Mouse (Mus musculus) megakaryocyte, embryonic 14.5 days (primary cell): ENCODE results near the gene Prr15l. TPM values are rescaled to one million over a fixed set of nuclear protein-coding genes. Genes with fewer than 3 reads are reported as not detected.

ENCODE experiments used
- H3K27me3 ChIP-seq: replicated peaks from 2 replicates; pipeline ENCODE3; 2012; ENCODE audit warnings: inconsistent platforms
- H3K36me3 ChIP-seq: replicated peaks from 2 replicates; pipeline ENCODE3; 2012; ENCODE audit warnings: low read length, inconsistent platforms, mixed read lengths
- H3K4me1 ChIP-seq: 2 replicates; pipeline ENCODE4 v1.6.1; 2012; ENCODE audit warnings: inconsistent platforms
- H3K4me3 ChIP-seq: replicated peaks from 2 replicates; pipeline ENCODE3; 2012; ENCODE audit warnings: moderate library complexity, mild to moderate bottlenecking, inconsistent platforms
- H3K9me3 ChIP-seq: 2 replicates; pipeline ENCODE4 v1.6.1; 2012; ENCODE audit warnings: inconsistent platforms
- FLI1 ChIP-seq: IDR thresholded peaks from 2 replicates; pipeline ENCODE4 v1.6.1; 2012; ENCODE audit warnings: low read length, inconsistent platforms, mixed read lengths
- GATA1 ChIP-seq: IDR thresholded peaks from 3 replicates; pipeline ENCODE4 v1.6.1; 2012; ENCODE audit warnings: mixed read lengths, low read length, inconsistent platforms, borderline replicate concordance
- polyA plus RNA-seq: library from polyadenylated mRNA; stranded (reverse); fragments of >175 nt; gene quantifications from 2 replicates; pipeline ENCODE4 v1.2.3, GENCODE M21; 2012; ENCODE audit warnings: low replicate concordance; ENCODE audit not compliant: insufficient read depth

Gene Prr15l
- polyA plus RNA-seq, 1 experiment, result not detected

- H3K9me3 ChIP-seq, result no peaks in the 10 kb centered on the region
- peaks cover 12% of the 10 kb centered on the region for H3K36me3 ChIP-seq
- peak overlapping the region; percentile 4 for H3K4me3 ChIP-seq
- TF ChIP-seq GATA1 (no peak), FLI1 (no peak)
- H3K27me3 ChIP-seq, result peaks cover 25% of the 10 kb centered on the region
- H3K4me1 ChIP-seq, result peaks cover 83% of the 10 kb centered on the region
These were observed 5.8 kb downstream of the Prr15l start for GRCm38 (mm10) chr11:96933562-96934276.

GRCm38 (mm10) chr11:96934921-96935356 lies 7.0 kb downstream of the Prr15l start:
- Histone ChIP-seq H3K4me3 (peak overlapping the region; percentile 65), H3K4me1 (peaks cover 75% of the 10 kb centered on the region)

GRCm38 (mm10) chr11:96935872-96936650 lies 8.2 kb downstream of the Prr15l start:
- peaks cover 8% of the 10 kb centered on the region for H3K27me3 ChIP-seq
- peaks cover 73% of the 10 kb centered on the region for H3K4me1 ChIP-seq
- H3K9me3 ChIP-seq, result no peaks in the 10 kb centered on the region
- TF ChIP-seq FLI1, result no peak
- no peak for TF ChIP-seq GATA1
- H3K4me3 ChIP-seq, result no peak overlapping the region
- peaks cover 35% of the 10 kb centered on the region for H3K36me3 ChIP-seq

More at GRCm38 (mm10) chr11:96934921-96935356, 7.0 kb downstream of the Prr15l start:
- Histone ChIP-seq H3K27me3 (peaks cover 13% of the 10 kb centered on the region), H3K9me3 (no peaks in the 10 kb centered on the region), H3K36me3 (peaks cover 24% of the 10 kb centered on the region)
- TF ChIP-seq GATA1 (no peak), FLI1 (no peak)

GRCm38 (mm10) chr11:96937549-96938425 lies 9.9 kb downstream of the Prr15l start:
- Histone ChIP-seq H3K36me3 (peaks cover 46% of the 10 kb centered on the region), H3K27me3 (no peaks in the 10 kb centered on the region), H3K4me3 (peak overlapping the region; percentile 3), H3K9me3 (no peaks in the 10 kb centered on the region), H3K4me1 (peaks cover 82% of the 10 kb centered on the region)
- no peak for TF ChIP-seq GATA1
- no peak for TF ChIP-seq FLI1

- Histone ChIP-seq H3K4me3 (no peak overlapping the region), H3K4me1 (peaks cover 83% of the 10 kb centered on the region), H3K27me3 (no peaks in the 10 kb centered on the region), H3K9me3 (no peaks in the 10 kb centered on the region), H3K36me3 (peaks cover 46% of the 10 kb centered on the region)
- TF ChIP-seq FLI1 (no peak), GATA1 (no peak)
These were observed 10.5 kb downstream of the Prr15l start for GRCm38 (mm10) chr11:96938426-96938800.

GRCm38 (mm10) chr11:96940578-96941465 lies 12.9 kb downstream of the Prr15l start:
- TF ChIP-seq FLI1, result no peak
- no peak for TF ChIP-seq GATA1
- Histone ChIP-seq H3K36me3 (peaks cover 46% of the 10 kb centered on the region), H3K27me3 (no peaks in the 10 kb centered on the region), H3K4me1 (peaks cover 83% of the 10 kb centered on the region), H3K4me3 (no peak overlapping the region), H3K9me3 (no peaks in the 10 kb centered on the region)

- H3K4me3 ChIP-seq, result no peak overlapping the region
- no peaks in the 10 kb centered on the region for H3K27me3 ChIP-seq
- H3K36me3 ChIP-seq, result peaks cover 51% of the 10 kb centered on the region
- TF ChIP-seq GATA1 (no peak), FLI1 (no peak)
- H3K9me3 ChIP-seq, result no peaks in the 10 kb centered on the region
- peaks cover 80% of the 10 kb centered on the region for H3K4me1 ChIP-seq
These were observed 14.2 kb downstream of the Prr15l start for GRCm38 (mm10) chr11:96941989-96942590.

GRCm38 (mm10) chr11:96943746-96944304 lies 15.9 kb downstream of the Prr15l start, which contains the start of gene Pnpo:
Gene Pnpo (minus strand): TSS chr11:96943986.
- Histone ChIP-seq H3K4me1 (peaks cover 86% of the 10 kb centered on the region), H3K4me3 (peak within 1 kb of the TSS; percentile 97), H3K9me3 (no peaks in the 10 kb centered on the region), H3K36me3 (peaks cover 49% of the 10 kb centered on the region), H3K27me3 (no peaks in the 10 kb centered on the region)
- TF ChIP-seq FLI1, result no peak; the same call in 1 of the 2 replicates
- TF ChIP-seq GATA1, result no peak
